Mouse (Mus musculus): Measurements from ENCODE around the gene Anxa2. TPM values are rescaled to one million over a fixed set of nuclear protein-coding genes. Genes with fewer than 3 reads are reported as not detected.

The Anxa2 gene
- total and polyA plus RNA-seq, 2 experiments from 2014 or later = 66.3 to 68.4 TPM

DNA sequence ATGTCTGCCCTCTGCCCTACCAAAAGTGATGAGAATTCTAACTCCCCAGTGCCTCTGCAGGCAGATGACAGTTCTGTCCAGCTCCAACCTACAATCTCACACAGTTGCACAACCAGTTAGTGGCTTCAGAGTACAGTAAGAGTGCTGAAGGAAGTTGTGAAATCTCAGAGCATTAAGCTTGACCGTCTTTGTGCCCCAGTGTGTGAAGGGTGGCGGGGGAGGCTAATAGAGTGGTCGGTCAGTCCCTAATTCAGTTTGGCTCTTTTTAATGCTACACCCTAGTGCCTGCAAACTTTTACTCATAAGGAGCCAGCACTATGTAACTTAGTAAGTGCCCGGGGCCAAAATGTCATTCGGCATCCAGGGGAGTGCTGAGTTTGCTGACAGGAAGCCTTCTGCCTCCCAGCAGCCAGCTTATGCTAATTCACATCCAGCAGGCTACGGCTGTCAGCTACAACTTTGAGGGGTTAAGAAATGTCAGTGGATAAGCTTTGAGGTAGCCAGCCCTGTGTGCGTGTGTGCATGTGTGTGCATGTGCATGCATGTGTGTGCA is 13.5 kb upstream of the Anxa2 start:
- no peak for TF ChIP-seq CTCF (IDR thresholded peaks at IDR 0.05; ENCODE audit: low read depth)
- no peak overlapping the region for H3K27ac ChIP-seq (ENCODE audit: low read depth, low read length)
- no peaks in the 10 kb centered on the region for H3K9me3 ChIP-seq (ENCODE audit: low read length)
- ATAC-seq = no peak
- WGBS = 35% methylated on average over 7 of the region's 7 CpGs
- no peak for DNase-seq
- no peak overlapping the region for H3K4me3 ChIP-seq (ENCODE audit: low read depth, low read length)
- no peaks in the 10 kb centered on the region for H3K36me3 ChIP-seq (ENCODE audit: insufficient read depth)
- H3K27me3 ChIP-seq (ENCODE audit: insufficient read depth, low read length) = no peaks in the 10 kb centered on the region
- no peaks in the 10 kb centered on the region for H3K4me1 ChIP-seq (ENCODE audit: insufficient read depth)
- H3K4me2 ChIP-seq (ENCODE audit: low read depth) = no peak overlapping the region
- H3K9ac ChIP-seq = no peak overlapping the region

DNA sequence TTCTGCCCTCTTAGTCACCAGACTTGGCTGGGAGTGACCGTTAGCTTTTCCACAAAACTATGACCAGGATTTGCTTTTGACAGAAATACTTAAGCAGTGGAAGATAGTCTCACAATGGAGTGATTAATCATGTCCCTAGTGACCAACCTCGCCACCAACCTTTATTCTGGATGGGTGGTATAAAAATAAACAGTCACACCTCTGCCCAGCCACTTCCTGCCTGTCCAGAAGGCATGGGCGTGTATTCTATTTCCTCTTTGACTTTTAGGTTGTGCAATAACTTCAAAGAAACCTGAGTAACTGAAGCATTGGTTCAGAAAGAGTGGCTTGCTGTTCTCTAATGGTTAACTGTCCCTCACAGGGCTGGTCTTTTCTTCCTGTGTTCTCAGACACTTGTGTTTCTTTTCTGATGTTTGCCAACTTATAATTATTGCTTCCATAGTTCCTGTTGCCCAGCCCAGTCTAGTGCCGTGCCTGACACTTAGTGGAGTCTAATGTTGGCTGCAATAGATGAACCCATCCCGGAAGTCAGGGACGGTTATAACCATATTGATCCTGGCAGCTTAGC is 10.9 kb upstream of the Anxa2 start:
- Histone ChIP-seq H3K4me3 (ENCODE audit: low read depth, low read length) (no peak overlapping the region), H3K9me3 (ENCODE audit: low read length) (no peaks in the 10 kb centered on the region), H3K36me3 (ENCODE audit: insufficient read depth) (no peaks in the 10 kb centered on the region), H3K27ac (ENCODE audit: low read depth, low read length) (no peak overlapping the region), H3K27me3 (ENCODE audit: insufficient read depth, low read length) (no peaks in the 10 kb centered on the region), H3K4me2 (ENCODE audit: low read depth) (no peak overlapping the region), H3K4me1 (ENCODE audit: insufficient read depth) (no peaks in the 10 kb centered on the region), H3K9ac (no peak overlapping the region)
- TF ChIP-seq CTCF (IDR thresholded peaks at IDR 0.05; ENCODE audit: low read depth) = no peak
- ATAC-seq (no peak), DNase-seq (no peak)
- WGBS = 76% methylated on average over 6 of the region's 6 CpGs

GRCm38 (mm10) chr9:69443203-69443602 is 10.2 kb upstream of the Anxa2 start:
- Histone ChIP-seq H3K27ac (ENCODE audit: low read depth, low read length) (no peak overlapping the region), H3K4me2 (ENCODE audit: low read depth) (no peak overlapping the region), H3K4me1 (ENCODE audit: insufficient read depth) (no peaks in the 10 kb centered on the region), H3K9me3 (ENCODE audit: low read length) (no peaks in the 10 kb centered on the region), H3K9ac (no peak overlapping the region), H3K36me3 (ENCODE audit: insufficient read depth) (no peaks in the 10 kb centered on the region), H3K4me3 (ENCODE audit: low read depth, low read length) (no peak overlapping the region), H3K27me3 (ENCODE audit: insufficient read depth, low read length) (no peaks in the 10 kb centered on the region)
- WGBS = 55% methylated on average over 3 of the region's 3 CpGs
- no peak for TF ChIP-seq CTCF (IDR thresholded peaks at IDR 0.05; ENCODE audit: low read depth)
- no peak for ATAC-seq
- no peak for DNase-seq

DNA sequence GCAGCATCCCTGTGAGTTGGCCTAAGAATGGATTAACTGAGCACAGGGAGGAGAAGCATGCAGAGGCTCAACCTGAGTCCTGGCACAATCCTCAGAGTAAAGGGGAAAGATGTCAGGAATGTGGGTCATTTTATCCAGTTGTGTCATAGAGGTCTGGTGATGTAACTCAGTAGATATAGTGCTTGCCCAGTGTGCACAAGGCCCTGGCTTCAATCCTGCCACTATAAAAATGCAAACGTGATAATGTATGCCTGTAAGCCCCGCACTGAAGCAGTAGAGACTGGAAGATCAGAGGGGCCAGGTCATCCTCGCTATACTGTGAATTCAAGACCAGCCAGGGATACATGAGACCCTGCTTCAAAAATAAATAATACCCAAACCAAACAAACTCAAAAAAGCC is 4.6 kb upstream of the Anxa2 start:
- H3K9me3 ChIP-seq (ENCODE audit: low read length) = no peaks in the 10 kb centered on the region
- DNase-seq (no peak), ATAC-seq (no peak)
- H3K4me2 ChIP-seq (ENCODE audit: low read depth) = no peak overlapping the region
- H3K4me1 ChIP-seq (ENCODE audit: insufficient read depth) = peaks cover 3% of the 10 kb centered on the region; the same call in 1 of the 2 replicates
- TF ChIP-seq CTCF (IDR thresholded peaks at IDR 0.05; ENCODE audit: low read depth) = no peak
- H3K4me3 ChIP-seq (ENCODE audit: low read depth, low read length) = no peak overlapping the region
- no peaks in the 10 kb centered on the region for H3K27me3 ChIP-seq (ENCODE audit: insufficient read depth, low read length)
- no peak overlapping the region for H3K27ac ChIP-seq (ENCODE audit: low read depth, low read length)
- WGBS = 61% methylated on average over 3 of the region's 3 CpGs
- no peaks in the 10 kb centered on the region for H3K36me3 ChIP-seq (ENCODE audit: insufficient read depth)
- H3K9ac ChIP-seq = no peak overlapping the region

- no peaks in the 10 kb centered on the region for H3K9me3 ChIP-seq (ENCODE audit: low read length)
These were observed 2.8 kb upstream of the Anxa2 start for GRCm38 (mm10) chr9:69450636-69451035.

DNA sequence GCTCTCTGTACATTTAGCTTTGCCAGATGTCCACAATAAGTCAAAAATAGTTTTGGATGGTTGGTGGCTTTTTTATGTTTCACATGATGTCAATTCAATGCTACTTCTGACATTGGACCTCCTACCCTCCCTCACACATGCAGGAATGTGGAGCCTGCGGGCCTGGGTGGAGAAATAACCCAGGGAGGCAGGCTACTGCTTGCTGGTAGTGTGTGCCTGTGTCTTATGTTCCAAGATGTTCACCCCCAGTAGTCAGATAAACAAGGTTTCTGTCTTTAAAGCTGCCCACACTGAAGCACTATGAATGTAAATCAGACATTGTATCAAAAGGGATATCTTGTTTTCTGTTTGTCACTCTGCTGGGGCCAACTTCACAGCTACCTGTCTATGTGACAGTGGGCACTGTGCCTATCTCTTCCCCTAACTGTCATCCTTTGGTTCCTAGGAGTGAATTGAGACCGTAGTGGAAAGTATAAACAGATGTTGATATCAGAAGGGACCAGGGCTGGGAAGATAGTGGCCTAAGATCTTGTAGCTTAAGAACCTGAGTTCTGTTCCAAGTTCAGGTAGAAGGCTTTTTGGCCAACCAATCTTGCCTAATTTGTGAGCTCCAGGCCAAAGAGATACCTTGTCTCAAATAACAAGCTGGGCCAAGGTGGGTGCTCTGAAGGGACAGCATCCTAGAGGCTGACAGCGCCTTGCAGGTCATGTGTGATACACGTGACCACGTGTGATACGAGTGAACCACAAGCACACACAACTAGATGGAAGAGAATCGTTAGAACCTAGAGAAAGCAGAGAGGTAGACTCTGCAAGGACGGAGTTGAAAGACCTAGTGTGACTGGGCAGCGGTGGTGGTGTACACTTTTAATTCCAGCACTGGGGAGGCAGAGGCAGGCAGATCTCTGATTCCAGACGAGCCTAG is 1.3 kb upstream of the Anxa2 start:
- WGBS = 92% methylated on average over 10 of the region's 10 CpGs
- H3K4me3 ChIP-seq (ENCODE audit: low read depth, low read length) = no peak overlapping the region
- ATAC-seq (no peak), DNase-seq (no peak)
- H3K9me3 ChIP-seq (ENCODE audit: low read length) = no peaks in the 10 kb centered on the region
- H3K4me2 ChIP-seq (ENCODE audit: low read depth) = no peak overlapping the region
- H3K36me3 ChIP-seq (ENCODE audit: insufficient read depth) = no peaks in the 10 kb centered on the region
- H3K9ac ChIP-seq = no peak overlapping the region
- H3K27me3 ChIP-seq (ENCODE audit: insufficient read depth, low read length) = peaks cover 11% of the 10 kb centered on the region
- peaks cover 8% of the 10 kb centered on the region; the same call in 1 of the 2 replicates for H3K4me1 ChIP-seq (ENCODE audit: insufficient read depth)
- no peak for TF ChIP-seq CTCF (IDR thresholded peaks at IDR 0.05; ENCODE audit: low read depth)
- H3K27ac ChIP-seq (ENCODE audit: low read depth, low read length) = no peak overlapping the region

More at GRCm38 (mm10) chr9:69450636-69451035, 2.8 kb upstream of the Anxa2 start:
- WGBS = 75% methylated on average over 9 of the region's 9 CpGs
- Histone ChIP-seq H3K4me3 (ENCODE audit: low read depth, low read length) (no peak overlapping the region), H3K36me3 (ENCODE audit: insufficient read depth) (no peaks in the 10 kb centered on the region), H3K4me1 (ENCODE audit: insufficient read depth) (peaks cover 8% of the 10 kb centered on the region; the same call in 1 of the 2 replicates), H3K27me3 (ENCODE audit: insufficient read depth, low read length) (peaks cover 11% of the 10 kb centered on the region), H3K9ac (no peak overlapping the region), H3K27ac (ENCODE audit: low read depth, low read length) (no peak overlapping the region), H3K4me2 (ENCODE audit: low read depth) (no peak overlapping the region)
- DNase-seq (no peak), ATAC-seq (no peak)
- TF ChIP-seq CTCF (IDR thresholded peaks at IDR 0.05; ENCODE audit: low read depth) = no peak

All from forebrain, postnatal 0 days (tissue).